Mouse (Mus musculus) spleen, embryonic (tissue): Measurements from ENCODE around the gene Mum1.
"Not testable (repeated sequence)": the region's sequence is repeated elsewhere in the genome, so short reads cannot be mapped to it uniquely, and the experiment has no call there.

Experiments
- CTCF ChIA-PET: fragments of 350-600 bp; sonication (Branson Sonifier 250); formaldehyde crosslinking; loops from one replicate; lab custom pipeline; 2022; lab: Charles Lee

Gene Mum1

DNA sequence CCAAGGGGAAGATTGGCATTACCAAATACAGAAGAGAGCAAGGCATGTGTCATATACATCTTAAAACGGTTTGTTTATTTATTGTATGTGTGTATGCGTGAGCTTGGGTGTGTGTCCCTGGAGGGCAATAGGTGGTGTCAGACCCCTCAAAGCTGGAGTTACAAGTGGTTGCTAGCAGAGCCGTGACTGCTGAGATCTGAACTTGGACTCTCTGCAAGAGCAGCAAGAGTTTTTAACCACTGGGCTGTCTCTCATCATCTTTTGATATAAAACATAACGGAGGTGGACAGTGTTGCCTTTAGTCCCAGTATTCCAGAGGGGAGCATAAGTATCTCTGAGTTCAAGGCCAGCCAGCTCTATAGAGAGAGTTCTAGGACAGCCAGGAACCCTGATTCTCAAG is 18.0 kb upstream of the Mum1 start:
- CTCF ChIA-PET, result interaction anchor here (0.6 kb wide), 1 partner anchor 11 kb away, joined by 3 read pairs; no protein-coding TSS in a partner anchor

DNA sequence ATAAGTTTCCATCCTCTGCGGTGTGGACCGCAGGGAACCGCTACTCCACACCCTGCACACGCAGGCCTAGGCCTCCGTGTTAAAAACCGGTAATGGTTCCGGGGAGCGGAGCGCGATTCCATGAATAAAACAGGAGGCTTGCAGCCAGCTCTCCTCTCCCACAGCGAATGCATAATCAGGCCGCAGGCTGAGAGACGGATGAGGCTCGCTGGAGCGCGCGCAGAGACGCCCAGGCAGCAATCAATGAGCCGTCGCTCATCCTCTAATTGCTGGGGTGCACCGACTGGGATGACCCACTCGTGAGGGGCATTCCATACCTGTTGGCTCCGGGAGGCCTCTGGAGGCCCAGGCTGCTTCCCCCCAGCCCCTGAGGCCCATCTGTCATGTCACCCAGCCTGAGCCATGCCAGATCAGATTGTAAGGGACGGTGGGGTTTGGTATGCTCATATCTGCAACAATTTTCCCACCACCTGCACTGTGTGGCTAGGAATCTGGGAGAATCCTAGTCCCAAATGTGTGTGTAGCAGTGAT is 17.3 kb upstream of the Mum1 start:
- CTCF ChIA-PET, result interaction anchor here (0.5 to 0.6 kb wide), 2 partner anchors 10 to 36 kb away, joined by 3 to 21 read pairs; no protein-coding TSS in a partner anchor

DNA sequence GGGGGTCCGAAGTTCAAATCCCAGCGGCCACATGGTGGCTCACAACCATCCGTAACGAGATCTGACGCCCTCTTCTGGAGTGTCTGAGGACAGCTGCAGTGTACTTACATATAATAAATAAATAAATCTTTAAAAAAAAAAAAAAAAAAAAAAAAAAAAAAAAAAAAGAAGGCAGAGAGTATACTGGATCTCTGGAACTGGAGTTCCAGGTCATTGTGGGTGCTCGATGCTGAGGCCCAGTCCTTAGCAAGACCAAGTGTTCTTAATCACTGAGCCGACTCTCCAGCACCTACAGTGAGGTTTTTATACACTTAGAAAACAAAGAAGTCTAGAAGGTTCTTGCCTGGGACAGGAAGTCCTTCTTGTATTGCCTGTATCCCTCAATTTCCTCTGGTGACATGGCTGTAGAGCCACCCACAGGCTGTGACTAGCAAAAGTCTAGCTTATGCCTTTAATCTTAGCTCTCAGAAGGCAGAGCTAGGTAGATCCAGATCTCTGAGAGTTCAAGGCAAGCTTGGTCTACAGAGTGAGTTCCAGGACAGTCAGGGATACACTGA is 14.6 kb upstream of the Mum1 start:
- CTCF ChIA-PET, result interaction anchor here (0.6 kb wide), 1 partner anchor 809 kb away, joined by 5 read pairs; no protein-coding TSS in a partner anchor

DNA sequence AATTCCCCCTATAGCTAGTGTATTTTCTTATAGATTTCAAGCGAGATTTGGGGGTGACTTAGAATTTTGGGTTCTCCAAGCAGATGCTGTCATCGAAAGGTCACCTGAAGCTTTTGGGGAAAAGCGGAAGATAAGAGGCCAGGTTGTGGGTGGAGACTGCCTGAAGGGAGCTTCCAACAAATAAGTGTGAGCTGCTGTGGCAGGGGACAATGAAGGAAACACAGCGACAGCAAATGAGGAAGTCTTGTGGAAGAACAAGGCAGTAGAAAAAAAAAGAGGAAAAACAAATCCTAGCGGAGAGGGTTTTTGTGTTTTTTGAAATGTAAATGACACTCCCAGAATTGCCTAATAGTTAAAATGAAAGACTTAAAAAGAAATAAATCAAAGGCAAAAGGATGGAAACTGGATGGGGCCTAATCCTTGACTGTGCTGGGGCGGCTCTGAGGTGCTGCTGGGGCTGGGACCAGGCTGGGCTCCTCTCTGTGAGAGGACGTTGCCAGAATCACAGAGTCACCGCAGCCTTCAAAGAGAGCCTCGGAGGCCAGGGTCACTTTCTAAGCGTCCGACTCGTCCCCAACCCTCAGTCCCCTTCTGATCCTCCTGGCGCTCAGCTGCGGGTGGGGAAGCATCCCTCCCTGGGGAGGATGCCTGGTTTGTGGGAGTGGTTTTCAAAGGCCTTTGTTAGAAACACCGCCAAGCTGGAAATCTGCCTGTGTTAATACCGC is 11.0 kb upstream of the Mum1 start:
- CTCF ChIA-PET, result no interaction called here

GRCm38 (mm10) chr10:80220676-80221075 is 5.6 kb upstream of the Mum1 start:
- CTCF ChIA-PET, result no interaction called here

GRCm38 (mm10) chr10:80223137-80223536 is 3.1 kb upstream of the Mum1 start:
- CTCF ChIA-PET, result interaction anchor here (0.6 kb wide), 1 partner anchor 44 kb away, joined by 4 read pairs; no protein-coding TSS in a partner anchor

DNA sequence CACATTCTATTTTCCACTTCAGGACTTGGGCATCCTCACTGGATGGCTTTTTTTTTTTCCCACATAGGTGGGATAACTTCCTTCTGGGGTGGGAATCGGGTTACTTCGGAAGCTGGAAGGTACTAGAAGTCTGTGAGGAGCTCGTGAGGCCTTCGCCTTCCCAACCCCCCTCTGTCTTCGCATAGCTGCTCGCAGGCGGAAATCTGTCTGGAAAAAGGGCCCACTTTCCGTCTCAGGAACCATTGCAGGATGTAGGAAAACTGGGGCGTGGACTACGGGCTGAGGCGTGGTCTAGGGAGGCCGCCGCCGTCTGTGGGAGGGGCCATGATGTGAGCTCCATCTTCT is 191 bp upstream of the Mum1 start:
- CTCF ChIA-PET, result no interaction called here

- CTCF ChIA-PET, result no interaction called here
Observed at GRCm38 (mm10) chr10:80227166-80227539, 919 bp downstream of the Mum1 start.

DNA sequence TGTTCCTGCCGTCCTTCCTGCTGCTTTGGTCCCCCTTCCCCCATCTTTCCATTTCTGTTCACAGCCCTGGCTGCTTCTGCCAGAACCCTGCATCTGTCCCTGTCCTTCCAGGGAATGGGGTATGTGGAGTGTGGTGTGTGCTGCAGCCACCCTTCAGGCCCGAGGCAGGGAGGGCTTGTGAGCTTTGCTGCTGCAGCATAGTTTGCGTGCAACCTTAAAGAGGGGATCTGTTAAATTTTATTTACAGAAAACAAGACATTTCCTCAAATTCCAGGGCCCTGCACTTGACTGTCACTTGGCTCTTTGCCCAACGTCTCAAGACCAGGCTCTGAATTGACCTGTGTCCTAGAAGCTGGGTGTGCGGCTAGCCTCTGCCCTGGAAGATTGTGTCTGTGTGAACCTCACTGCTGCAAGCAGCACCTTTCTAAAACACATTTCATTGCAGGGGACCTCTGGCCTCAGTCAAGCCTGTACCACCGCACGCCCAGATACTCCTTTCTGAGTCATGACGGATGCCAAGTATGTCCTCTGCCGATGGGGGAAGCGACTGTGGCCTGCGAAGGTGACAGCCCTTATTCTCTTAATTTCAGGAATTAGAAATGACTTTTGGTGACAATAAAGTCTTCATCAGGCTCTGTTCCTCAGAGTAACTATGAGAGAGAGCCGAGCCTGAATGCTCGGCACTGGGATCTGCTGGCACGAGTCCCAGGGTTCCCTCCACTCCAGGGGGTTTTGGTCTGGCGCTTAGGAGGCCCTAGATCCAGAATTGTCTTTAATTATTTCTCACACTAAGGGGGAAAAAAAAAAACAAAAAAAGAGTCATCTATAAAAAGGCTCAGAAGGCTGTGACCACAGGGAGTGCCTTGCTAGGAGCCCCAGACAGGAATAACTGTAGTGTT is 1.9 kb downstream of the Mum1 start:
- CTCF ChIA-PET, result no interaction called here

- CTCF ChIA-PET, result interaction anchor here (0.6 kb wide), 1 partner anchor 725 kb away, joined by 3 read pairs; no protein-coding TSS in a partner anchor
Observed at GRCm38 (mm10) chr10:80236145-80236825, 10.1 kb downstream of the Mum1 start.

DNA sequence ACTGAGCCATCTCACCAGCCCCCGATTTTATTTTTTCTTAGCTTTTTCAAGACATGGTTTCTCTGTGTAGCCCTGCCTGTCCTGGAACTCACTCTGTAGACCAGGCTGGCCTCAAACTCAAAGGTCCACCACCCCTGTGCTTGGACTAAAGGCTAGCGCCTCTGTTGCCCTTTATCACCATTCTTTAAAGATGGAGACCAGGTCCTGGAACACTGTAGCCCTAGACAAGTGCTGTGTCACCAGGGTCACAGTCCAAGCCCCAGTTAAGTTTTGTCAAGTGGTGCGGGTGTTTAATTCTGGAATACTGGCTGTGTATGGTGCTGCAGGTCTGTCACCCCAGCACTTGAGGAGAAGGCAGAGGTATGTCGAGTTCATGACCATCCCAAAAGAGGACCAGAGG is 10.8 kb downstream of the Mum1 start:
- CTCF ChIA-PET, result interaction anchor here (0.6 kb wide), 1 partner anchor 724 kb away, joined by 3 read pairs; no protein-coding TSS in a partner anchor

DNA sequence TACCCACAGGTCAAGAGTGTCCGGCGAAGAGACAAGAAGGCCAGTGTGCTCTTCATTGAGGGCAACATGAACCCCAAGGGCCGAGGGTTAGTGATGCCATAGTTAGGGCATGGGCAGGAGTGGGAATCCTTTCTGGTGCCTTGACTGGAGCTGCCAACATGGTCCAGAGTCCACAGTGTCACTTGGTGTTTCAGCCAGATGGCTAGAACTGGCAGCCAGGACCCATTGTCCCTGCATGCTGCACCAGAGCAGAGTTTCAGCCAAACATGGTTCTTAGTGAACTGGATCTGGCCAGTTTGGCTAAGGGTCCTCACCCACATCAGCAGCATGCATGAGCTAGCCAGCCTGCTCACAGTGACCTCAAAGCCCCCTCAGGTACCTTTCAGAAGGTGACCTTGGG is 12.1 kb downstream of the Mum1 start:
- CTCF ChIA-PET, result no interaction called here

DNA sequence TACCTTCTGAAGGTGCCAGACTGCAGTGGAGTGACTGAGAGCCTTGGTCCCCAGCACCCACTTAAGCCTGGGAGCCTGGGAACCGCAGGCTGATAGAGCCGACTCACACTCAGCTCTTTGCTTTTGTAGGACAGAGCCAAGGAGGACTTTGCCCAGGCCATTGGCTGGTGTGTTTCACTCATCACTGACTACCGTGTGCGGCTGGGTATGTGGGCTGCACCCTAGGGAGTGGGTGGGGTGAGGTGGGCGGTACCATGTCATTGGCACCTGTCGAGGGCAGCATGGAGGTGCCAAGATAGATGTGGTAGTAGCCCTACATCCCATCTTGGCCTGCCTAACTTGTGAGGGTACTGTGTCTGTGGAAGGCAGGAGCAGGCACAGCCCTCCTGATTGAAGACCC is 13.6 kb downstream of the Mum1 start:
- CTCF ChIA-PET, result interaction anchor here (0.5 kb wide), 1 partner anchor 191 kb away, joined by 3 read pairs; no protein-coding TSS in a partner anchor

DNA sequence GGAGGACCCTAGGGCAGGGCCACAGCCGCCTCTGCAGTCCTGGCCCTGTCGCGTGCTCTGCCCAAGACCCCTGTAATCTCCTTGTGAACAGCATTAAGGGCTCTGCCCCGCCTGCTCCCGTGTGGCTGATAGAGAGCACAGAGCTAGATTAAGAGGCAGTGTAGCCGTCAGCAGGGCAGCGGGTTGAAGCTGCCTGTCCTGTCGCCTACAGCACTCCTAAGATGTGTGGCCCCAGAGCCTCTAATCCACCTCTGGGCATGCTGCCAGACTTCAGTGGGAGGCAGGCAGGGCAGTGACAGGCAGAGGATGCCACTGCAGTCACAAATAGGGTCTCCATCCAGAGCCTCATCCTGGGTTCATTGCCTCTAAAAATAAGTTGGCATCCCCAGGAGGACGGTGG is 15.9 kb downstream of the Mum1 start:
- CTCF ChIA-PET, result interaction anchor here (0.6 kb wide), 2 partner anchors 328 to 713 kb away, joined by 3 to 4 read pairs; no protein-coding TSS in a partner anchor

DNA sequence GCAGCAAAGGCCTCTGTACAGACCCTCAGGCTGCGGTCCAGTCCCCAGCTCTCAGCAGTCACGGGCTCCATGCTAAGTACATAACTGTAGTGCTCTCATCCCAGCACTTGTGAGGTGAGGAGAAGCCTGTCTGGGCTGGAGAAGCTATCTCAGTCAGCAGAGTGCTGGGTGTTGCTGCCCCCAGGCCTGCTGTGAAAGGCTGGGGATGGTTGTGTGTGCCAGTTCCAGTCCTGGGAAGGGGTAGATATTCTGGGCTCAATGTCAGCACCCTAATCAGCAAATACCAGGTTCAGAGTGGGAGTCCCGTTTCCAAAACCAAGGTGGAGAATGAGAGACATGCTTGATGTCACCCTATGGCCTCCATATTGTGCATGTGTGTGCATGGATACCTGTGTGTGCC is 16.4 kb downstream of the Mum1 start:
- CTCF ChIA-PET, result interaction anchor here (0.6 kb wide), 1 partner anchor 713 kb away, joined by 3 read pairs; no protein-coding TSS in a partner anchor

GRCm38 (mm10) chr10:80244791-80245399 is 18.7 kb downstream of the Mum1 start:
- CTCF ChIA-PET, result interaction anchor here (0.6 to 1.6 kb wide), 4 partner anchors 18 to 69 kb away, joined by 3 to 21 read pairs (median 10); no protein-coding TSS in a partner anchor

GRCm38 (mm10) chr10:80245600-80245999 is 19.4 kb downstream of the Mum1 start:
- CTCF ChIA-PET, result interaction anchor here (0.9 to 1.6 kb wide), 2 partner anchors 17 to 70 kb away, joined by 3 to 16 read pairs; no protein-coding TSS in a partner anchor

DNA sequence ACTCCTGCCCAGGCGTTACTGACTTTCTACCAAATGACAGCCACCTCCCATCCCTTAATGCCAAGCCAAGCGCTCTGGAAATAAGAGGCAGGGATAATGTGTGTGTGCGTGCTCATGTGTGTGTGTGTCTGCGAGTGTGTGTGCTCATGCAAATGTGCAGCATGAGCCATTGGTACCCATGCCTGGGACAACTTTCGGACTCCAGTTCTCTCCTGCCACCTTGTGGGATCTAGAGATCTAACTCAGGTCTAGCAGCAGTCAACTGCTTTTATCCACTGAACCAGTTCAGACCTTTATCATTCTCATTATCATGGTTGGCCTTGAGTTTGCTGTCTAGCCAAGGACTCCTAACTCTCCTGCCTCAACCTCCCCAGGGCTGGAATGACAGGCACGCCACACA is 21.6 kb downstream of the Mum1 start:
- CTCF ChIA-PET, result interaction anchor here (1.6 kb wide), 1 partner anchor 47 kb away, joined by 4 read pairs; no protein-coding TSS in a partner anchor

- CTCF ChIA-PET, result not testable (repeated sequence)
Observed at GRCm38 (mm10) chr10:80248437-80248836, 22.2 kb downstream of the Mum1 start.

DNA sequence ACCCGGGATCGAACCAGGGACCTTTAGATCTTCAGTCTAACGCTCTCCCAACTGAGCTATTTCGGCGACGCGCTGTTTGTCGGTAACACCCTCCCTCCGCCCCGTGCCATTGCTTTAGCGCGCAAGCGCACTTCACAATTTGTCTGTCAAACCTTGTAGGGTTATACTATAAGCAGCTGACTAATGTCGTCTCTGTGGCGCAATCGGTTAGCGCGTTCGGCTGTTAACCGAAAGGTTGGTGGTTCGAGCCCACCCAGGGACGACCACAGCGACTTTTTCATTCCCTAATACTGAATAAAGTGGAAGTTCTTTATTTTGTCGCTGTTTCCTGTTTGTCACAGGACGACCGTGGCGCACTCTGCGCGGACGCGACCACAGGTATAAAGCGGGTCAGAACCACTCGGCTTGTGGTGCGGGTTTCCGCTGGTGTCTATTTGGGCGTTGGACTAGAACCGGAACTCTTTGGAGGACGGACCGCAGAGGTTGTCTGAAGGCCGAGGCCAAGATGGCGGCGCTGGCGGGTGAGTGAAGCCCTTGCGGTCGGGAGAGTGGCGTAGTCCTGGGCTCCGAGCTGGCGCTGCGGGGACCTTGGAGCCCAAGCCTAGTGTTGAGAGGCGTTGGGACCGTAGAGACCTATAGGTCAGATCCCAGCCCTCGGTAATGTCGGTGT is 22.9 kb downstream of the Mum1 start, which contains the start of gene Ndufs7:
Ndufs7 (plus strand) TSS at position 151 of the 670 bp plus-strand sequence.
- CTCF ChIA-PET, result no interaction called here
